Mouse (Mus musculus) megakaryocyte, adult 5-6 weeks (primary cell): ENCODE results near the gene Lad1. TPM values are rescaled to one million over a fixed set of nuclear protein-coding genes. Genes with fewer than 3 reads are reported as not detected.

ENCODE experiments used
- ATAC-seq: 2 replicates; pipeline ENCODE4 v1.8.0; 2016; ENCODE audit warnings: mild to moderate bottlenecking, inconsistent platforms; ENCODE audit not compliant: poor library complexity, severe bottlenecking
- total RNA-seq, 2 experiments: library from RNA; stranded (forward) in 1 of 2; stranded (reverse) in 1 of 2; fragments of 153-499, 151-499 nt in 1 of 2; fragments of 221-1000, 200-1000 nt in 1 of 2; gene quantifications; 2 replicates each; pipeline versions ENCODE4 v1.2.3 to v1.2.4; 2015 to 2017

Gene Lad1
- total RNA-seq, 2 experiments from 2014 or later: not detected

- ATAC-seq: no peak
These were observed 18.0 kb upstream of the Lad1 start for GRCm38 (mm10) chr1:135800192-135800950.

DNA sequence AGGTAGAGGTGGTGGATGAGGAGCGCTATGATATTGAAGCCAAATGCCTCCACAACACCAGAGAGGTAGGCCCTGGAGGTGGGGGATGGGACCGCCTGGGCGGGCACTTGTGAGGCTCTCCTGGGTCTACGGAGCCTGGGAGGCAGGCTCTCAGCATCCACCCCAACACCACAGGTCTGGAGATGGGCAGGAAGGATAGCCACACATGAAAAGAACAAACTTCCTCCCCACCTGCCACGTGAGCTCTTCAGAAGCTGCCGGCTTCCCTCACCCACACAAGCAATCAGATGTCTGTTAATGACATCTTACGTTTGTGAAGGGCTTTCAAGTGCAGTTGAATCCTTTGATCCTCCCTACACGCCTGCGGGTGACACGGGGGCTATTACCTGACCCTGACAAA is 10.9 kb upstream of the Lad1 start:
- no peak for ATAC-seq

GRCm38 (mm10) chr1:135810180-135810579 is 8.2 kb upstream of the Lad1 start:
- ATAC-seq: no peak

DNA sequence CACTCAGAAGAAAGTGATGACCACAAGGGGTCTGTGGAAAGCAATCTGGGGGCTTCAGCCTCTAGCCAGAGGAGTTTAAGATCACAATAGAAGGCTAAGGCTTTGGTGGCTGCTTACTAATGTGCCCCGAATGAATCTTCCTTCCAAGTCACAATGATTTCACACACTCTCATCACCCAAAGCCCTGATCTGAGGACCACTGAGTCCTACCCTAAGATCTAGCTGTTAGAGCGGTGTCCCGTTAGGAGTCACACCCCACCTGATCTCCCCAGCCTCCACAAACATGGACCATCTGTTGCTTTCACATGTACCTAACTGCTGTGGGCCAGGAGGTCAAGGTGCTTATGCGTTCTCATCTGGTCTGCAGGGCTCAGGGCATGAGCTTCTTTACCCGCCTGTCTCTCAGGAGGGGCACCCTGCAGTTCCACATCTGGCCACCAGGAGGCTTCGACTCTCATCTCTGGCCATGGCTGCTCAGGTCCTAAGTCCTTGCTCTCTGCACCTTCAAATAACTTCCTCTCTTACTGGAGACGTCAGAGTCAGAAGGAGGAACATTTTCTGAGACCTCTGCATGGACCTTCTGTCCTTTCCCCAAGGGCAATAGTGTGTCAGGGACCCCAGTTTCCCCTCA is 7.3 kb upstream of the Lad1 start:
- ATAC-seq: peak; percentile 90

DNA sequence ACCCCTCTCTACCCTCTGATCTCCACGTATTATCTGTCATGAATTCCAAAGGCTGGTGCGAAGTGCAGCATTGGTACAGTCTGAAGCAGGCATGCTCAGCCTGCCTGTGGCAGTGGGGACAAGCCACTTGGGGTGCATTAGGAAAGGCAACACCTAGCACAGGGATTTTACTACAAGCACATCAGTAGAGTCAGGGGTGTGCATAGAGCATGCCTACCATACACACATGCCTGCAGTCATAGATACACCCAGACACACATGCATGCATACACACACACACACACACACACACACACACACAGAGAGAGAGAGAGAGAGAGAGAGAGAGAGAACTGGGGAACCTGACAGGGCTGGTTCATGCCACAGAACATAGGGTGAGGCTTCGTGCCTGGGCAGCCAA is 6.2 kb upstream of the Lad1 start:
- ATAC-seq: no peak

- no peak for ATAC-seq
These were observed 5.8 kb upstream of the Lad1 start for GRCm38 (mm10) chr1:135812618-135813017.

GRCm38 (mm10) chr1:135813071-135813470 is 5.3 kb upstream of the Lad1 start:
- ATAC-seq: no peak

GRCm38 (mm10) chr1:135813687-135814395 is 4.6 kb upstream of the Lad1 start:
- no peak for ATAC-seq

GRCm38 (mm10) chr1:135814531-135814930 is 3.9 kb upstream of the Lad1 start:
- ATAC-seq: no peak

GRCm38 (mm10) chr1:135817595-135817994 is 803 bp upstream of the Lad1 start:
- ATAC-seq: no peak

DNA sequence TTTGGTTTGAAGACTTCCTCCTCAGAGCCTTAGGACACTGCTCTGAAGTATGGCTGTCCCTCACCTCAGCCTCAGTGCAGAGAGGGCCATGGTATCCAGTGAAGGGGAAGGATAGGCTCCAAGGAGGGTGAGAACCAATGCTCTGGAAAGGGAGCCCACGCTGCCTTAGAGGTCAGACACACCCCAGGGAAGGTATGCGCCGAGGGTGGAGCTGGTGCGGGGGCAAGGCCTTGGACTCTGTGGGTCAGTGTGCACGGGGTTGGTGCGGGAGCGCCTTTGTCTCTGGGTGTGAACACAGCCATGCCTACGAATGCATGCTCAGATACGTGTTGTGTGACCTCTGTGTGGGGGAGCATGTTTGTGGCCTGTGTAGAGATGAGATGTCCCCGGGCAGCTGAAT is 1.7 kb downstream of the Lad1 start:
- no peak for ATAC-seq

DNA sequence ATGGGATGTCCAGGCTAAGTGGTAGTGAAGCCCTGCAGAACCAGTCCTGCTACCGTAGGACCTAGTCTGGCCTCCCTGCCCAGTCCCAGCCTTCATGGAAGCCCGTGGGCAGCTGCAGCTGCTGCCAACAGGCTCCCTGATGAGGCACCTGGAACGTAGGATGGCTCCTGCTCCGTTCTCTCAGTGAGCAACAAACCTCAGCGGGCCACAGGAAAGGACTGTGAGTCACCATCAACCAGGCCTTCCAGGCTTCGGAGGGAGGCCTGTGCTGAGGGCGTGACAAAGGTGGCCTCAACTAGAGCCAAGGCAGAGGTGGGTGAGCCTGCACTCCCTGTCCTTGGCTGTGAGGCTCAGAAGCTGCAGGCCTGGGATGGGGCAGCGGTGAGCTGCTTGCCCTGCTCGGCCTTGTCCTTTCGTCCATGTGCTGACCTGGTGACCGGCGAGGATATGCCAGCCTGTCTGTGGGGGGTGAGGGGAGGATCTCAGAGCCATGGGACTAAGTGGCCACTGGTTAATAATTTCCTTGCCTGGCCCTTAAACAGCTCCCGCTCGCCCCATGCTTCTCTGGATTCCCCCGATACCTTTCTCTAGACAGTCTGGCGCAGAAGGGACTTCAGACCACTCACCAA is 2.5 kb downstream of the Lad1 start:
- ATAC-seq: no peak

DNA sequence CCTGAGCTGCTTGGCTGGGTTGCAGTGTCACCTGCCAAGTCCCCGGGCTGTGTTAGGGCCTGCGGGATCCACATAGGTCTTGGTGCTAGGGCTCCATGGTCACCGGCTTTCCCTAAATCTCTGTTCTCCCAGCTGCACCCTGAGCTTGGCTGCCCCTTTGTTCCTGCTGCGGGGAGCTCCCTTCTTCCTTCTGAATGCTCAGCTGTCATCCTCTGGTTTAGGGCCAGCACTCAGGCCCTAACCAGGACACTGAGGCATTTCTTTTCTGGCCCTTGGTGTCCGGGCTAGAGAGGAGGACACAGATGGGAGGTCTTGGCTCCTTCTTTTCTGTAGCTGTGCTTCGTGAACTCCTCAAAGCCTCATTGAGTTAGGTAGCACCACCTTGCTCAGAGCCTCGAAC is 3.4 kb downstream of the Lad1 start:
- ATAC-seq: no peak

GRCm38 (mm10) chr1:135828918-135829317 is 10.5 kb downstream of the Lad1 start:
- ATAC-seq: peak; percentile 60; the same call in 1 of the 2 replicates

- no peak for ATAC-seq
These were observed 15.9 kb downstream of the Lad1 start for GRCm38 (mm10) chr1:135834206-135834859.

- no peak for ATAC-seq
These were observed 16.6 kb downstream of the Lad1 start for GRCm38 (mm10) chr1:135834983-135835382.

DNA sequence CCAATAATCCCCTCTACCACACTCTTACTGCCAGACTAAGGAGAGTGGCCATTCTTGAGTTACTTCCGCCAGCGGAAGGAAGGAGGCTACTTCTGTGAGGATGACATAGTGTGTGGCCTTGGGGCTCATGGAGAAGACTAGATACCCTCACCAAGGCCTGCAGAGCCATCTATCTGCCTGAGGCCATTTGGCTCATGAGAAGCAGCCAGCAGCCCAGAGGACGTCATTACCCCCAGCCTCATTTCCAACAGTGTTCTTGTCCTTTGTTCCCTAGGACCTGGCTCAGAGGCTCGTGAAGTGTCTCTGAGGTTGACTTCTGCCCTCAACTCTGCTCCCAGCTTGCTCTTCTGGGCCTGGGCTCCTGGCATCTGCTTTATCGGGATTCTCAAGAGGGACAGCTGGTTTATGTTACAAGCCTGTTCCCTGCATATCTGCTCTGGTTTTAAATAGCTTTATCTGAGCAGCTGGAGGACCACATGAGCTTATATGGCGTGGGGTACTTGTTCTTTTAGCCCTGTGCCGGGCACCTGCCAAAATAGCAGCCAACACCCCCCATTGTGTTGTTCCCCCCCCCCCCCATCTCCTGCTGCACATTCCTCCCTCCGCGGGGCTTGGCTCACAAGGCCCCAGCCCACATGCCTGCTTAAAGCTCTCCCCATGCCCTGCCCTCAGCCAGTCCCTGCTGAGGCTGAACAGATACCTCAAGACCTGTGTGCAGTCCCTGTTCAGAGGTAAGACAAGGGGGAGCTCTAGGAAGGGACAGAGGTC is 17.5 kb downstream of the Lad1 start, which contains the start of gene Tnnt2:
Tnnt2 (plus strand) TSS at position 639 of the 768 bp plus-strand sequence.
- ATAC-seq: no peak

GRCm38 (mm10) chr1:135838626-135839025 is 20.2 kb downstream of the Lad1 start:
- ATAC-seq: no peak

GRCm38 (mm10) chr1:135839065-135839464 is 20.7 kb downstream of the Lad1 start:
- ATAC-seq: no peak
